Mouse (Mus musculus) small intestine, adult 2 months (tissue): ENCODE results near the gene Zfp219. TPM values are rescaled to one million over a fixed set of nuclear protein-coding genes. Genes with fewer than 3 reads are reported as not detected.

Experiments used
- H3K27ac ChIP-seq: fragments of 200-500 bp; 2 replicates; pipeline ENCODE4 v1.5.1; 2012; ENCODE audit warnings: low read depth, low read length, control low read depth, inconsistent platforms; ENCODE audit not compliant: insufficient read depth
- H3K27me3 ChIP-seq: fragments of 200-500 bp; 2 replicates; pipeline ENCODE4 v1.6.1; 2012; ENCODE audit warnings: mild to moderate bottlenecking, moderate library complexity, low read length, inconsistent platforms; ENCODE audit not compliant: control insufficient read depth, insufficient read depth
- H3K36me3 ChIP-seq: fragments of 200-500 bp; 2 replicates; pipeline ENCODE4 v1.6.1; 2012; ENCODE audit warnings: mild to moderate bottlenecking, low read length, control low read depth, inconsistent platforms; ENCODE audit not compliant: control insufficient read depth, insufficient read depth
- H3K4me1 ChIP-seq: fragments of 200-500 bp; 2 replicates; pipeline ENCODE4 v1.6.1; 2012; ENCODE audit warnings: low read length, inconsistent platforms, mixed read lengths; ENCODE audit not compliant: control insufficient read depth, insufficient read depth, insufficient read length
- H3K4me3 ChIP-seq: fragments of 200-500 bp; 2 replicates; pipeline ENCODE4 v1.5.1; 2012; ENCODE audit warnings: low read depth, mild to moderate bottlenecking, control low read depth, inconsistent platforms, low read length, moderate library complexity
- CTCF ChIP-seq: fragments of 200-500 bp; IDR thresholded peaks from 2 replicates; pipeline ENCODE4 v1.5.1; 2012; ENCODE audit warnings: low read depth, mild to moderate bottlenecking, control low read depth, inconsistent platforms, low read length, moderate library complexity, mixed read lengths; ENCODE audit not compliant: insufficient replicate concordance, insufficient read length; ENCODE audit errors: extremely low read depth
- POLR2A ChIP-seq: fragments of 200-500 bp; IDR thresholded peaks from 2 replicates; pipeline ENCODE4 v1.6.1; 2012; ENCODE audit warnings: low read depth, mild to moderate bottlenecking, control low read depth, inconsistent platforms, low read length, moderate library complexity
- WGBS: fragments of 180-500 bp; shearing (Covaris S2); methylation state at CpG from one replicate; pipeline ENCODE4 v1.1.7; 2018; 5-methylcytosine and 5-hydroxymethylcytosine counted together
- polyA plus RNA-seq: library from polyadenylated mRNA; depleted of rRNA; stranded (reverse); fragments of >200 nt; gene quantifications from 2 replicates; pipeline ENCODE4 v1.2.3, GENCODE M21; 2012

Zfp219 gene
- polyA plus RNA-seq, 1 experiment = 72.7 TPM

GRCm38 (mm10) chr14:52022709-52023459 is 2.4 kb upstream of the Zfp219 start:
- WGBS = 6% methylated on average over 23 of the region's 23 CpGs

GRCm38 (mm10) chr14:52022244-52022708 is 1.7 kb upstream of the Zfp219 start:
- no peak for TF ChIP-seq POLR2A
- TF ChIP-seq CTCF = no peak

More at GRCm38 (mm10) chr14:52022709-52023459, 2.4 kb upstream of the Zfp219 start:
- Histone ChIP-seq H3K4me1 (peaks cover 11% of the 10 kb centered on the region), H3K27me3 (no peaks in the 10 kb centered on the region), H3K36me3 (no peaks in the 10 kb centered on the region), H3K4me3 (peak overlapping the region; percentile 39), H3K27ac (peak overlapping the region; percentile 65)
- TF ChIP-seq POLR2A (no peak), CTCF (peak; percentile 84; the same call in 1 of the 2 replicates)

GRCm38 (mm10) chr14:52021568-52022212 is 1.2 kb upstream of the Zfp219 start:
- Histone ChIP-seq H3K27me3 (no peaks in the 10 kb centered on the region), H3K4me3 (no peak overlapping the region), H3K4me1 (peaks cover 11% of the 10 kb centered on the region), H3K27ac (no peak overlapping the region), H3K36me3 (no peaks in the 10 kb centered on the region)
- no peak for TF ChIP-seq POLR2A
- no peak for TF ChIP-seq CTCF
- 93% methylated on average over 8 of the region's 8 CpGs for WGBS

More at GRCm38 (mm10) chr14:52022244-52022708, 1.7 kb upstream of the Zfp219 start:
- H3K4me3 ChIP-seq = no peak overlapping the region
- 58% methylated on average over 3 of the region's 3 CpGs for WGBS
- H3K27ac ChIP-seq = peak overlapping the region; percentile 65
- H3K27me3 ChIP-seq = no peaks in the 10 kb centered on the region
- H3K4me1 ChIP-seq = peaks cover 11% of the 10 kb centered on the region
- H3K36me3 ChIP-seq = no peaks in the 10 kb centered on the region

- WGBS = 70% methylated on average over 4 of the region's 4 CpGs
- H3K4me1 ChIP-seq = peaks cover 14% of the 10 kb centered on the region
- TF ChIP-seq CTCF (no peak), POLR2A (no peak)
- H3K27ac ChIP-seq = no peak overlapping the region
- H3K36me3 ChIP-seq = no peaks in the 10 kb centered on the region
- no peak overlapping the region for H3K4me3 ChIP-seq
- no peaks in the 10 kb centered on the region for H3K27me3 ChIP-seq
Measured at GRCm38 (mm10) chr14:52021138-52021529, 601 bp upstream of the Zfp219 start.

- Histone ChIP-seq H3K4me1 (peaks cover 21% of the 10 kb centered on the region), H3K36me3 (no peaks in the 10 kb centered on the region), H3K4me3 (peak overlapping the region; percentile 77), H3K27me3 (no peaks in the 10 kb centered on the region), H3K27ac (peak overlapping the region; percentile 98)
- WGBS = under 1% methylated on average over 74 of the region's 74 CpGs
- TF ChIP-seq POLR2A (peak; percentile 11), CTCF (peak; percentile 33; the same call in 1 of the 2 replicates)
Measured at GRCm38 (mm10) chr14:52019590-52020340, 768 bp downstream of the Zfp219 start.

GRCm38 (mm10) chr14:52019051-52019589 is 1.4 kb downstream of the Zfp219 start:
- Histone ChIP-seq H3K27ac (peak overlapping the region; percentile 98), H3K4me1 (peaks cover 21% of the 10 kb centered on the region), H3K4me3 (peak overlapping the region; percentile 77), H3K36me3 (no peaks in the 10 kb centered on the region), H3K27me3 (no peaks in the 10 kb centered on the region)
- WGBS = 11% methylated on average over 12 of the region's 12 CpGs
- no peak for TF ChIP-seq POLR2A
- TF ChIP-seq CTCF = peak; percentile 43; the same call in 1 of the 2 replicates
